Mouse (Mus musculus) lung, postnatal 0 days (tissue): ENCODE measurements around the gene Fance.

Experiments used
- CTCF ChIP-seq: IDR thresholded peaks from 2 replicates; pipeline ENCODE4 v1.5.1; 2016; ENCODE audit warnings: antibody characterized with exemption, mild to moderate bottlenecking
- EP300 ChIP-seq: IDR thresholded peaks from 2 replicates; pipeline ENCODE4 v1.6.1; 2016; ENCODE audit warnings: antibody characterized with exemption, mild to moderate bottlenecking, control low read depth

DNA sequence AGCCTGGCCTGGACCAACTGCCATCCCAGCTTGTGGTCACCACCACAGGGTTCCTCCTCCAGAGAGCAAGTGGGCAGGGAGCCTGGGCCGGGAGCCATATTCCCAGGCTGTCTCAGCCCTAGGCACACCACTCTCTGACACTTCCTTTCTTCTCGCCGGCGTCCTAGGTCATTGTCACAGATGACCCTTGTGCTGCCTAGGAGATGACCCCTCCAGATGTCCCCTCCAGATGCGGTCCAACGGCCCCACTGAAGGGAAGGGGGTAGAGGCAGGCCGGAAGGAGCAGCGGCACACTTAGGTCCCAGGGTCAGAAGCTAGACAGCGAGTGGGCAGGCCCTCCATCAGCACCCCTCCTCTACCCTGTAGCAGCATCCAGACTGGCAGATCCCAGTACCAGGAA lies 13.0 kb upstream of the Fance start:
- TF ChIP-seq CTCF (no peak), EP300 (no peak)
